Mouse (Mus musculus) adrenal gland, adult 10 weeks (tissue): ENCODE results near the gene Eif5a2. TPM values are rescaled to one million over a fixed set of nuclear protein-coding genes. Genes with fewer than 3 reads are reported as not detected.

Experiments used
- polyA plus RNA-seq: library from polyadenylated mRNA; stranded (reverse); fragments of 350-450 nt; fragmentation: Illumina TruSeq; extraction: RNeasy Lipid Tissue Mini Kit (QIAGEN cat#74804); gene quantifications from one replicate; pipeline ENCODE4 v1.2.3, GENCODE M21; 2014; ENCODE audit warnings: low read depth, low replicate concordance

Gene Eif5a2
- polyA plus RNA-seq: 9.9 TPM

GRCm38 (mm10) chr3:28780994-28781393 lies at the start of gene Eif5a2:
Eif5a2 (plus strand) TSS chr3:28781276.

GRCm38 (mm10) chr3:28805301-28806097 lies 24.4 kb downstream of the Eif5a2 start, which contains the start of gene Rpl22l1:
Rpl22l1 (plus strand) TSS chr3:28805436.

Other genes with a start within 250 kb of the Eif5a2 start
- not detected for gene Slc2a2, start 83.4 kb upstream of the Eif5a2 start, polyA plus RNA-seq
- gene Rpl22l1, start 24.2 kb downstream of the Eif5a2 start, polyA plus RNA-seq: 382 TPM
- not detected for gene Gm1527, start 111.3 kb downstream of the Eif5a2 start, polyA plus RNA-seq